Mouse (Mus musculus): ENCODE measurements at regions not wholly inside any gene's neighbourhood (a gene's known extent, or its start where the extent isn't known, plus 50 kb on each side); places are given as distances from the start of the nearest gene placed in this dataset.

- TF ChIP-seq CTCF (IDR thresholded peaks at IDR 0.05) (no peak), EP300 (IDR thresholded peaks at IDR 0.05) (no peak)
These were observed 164.2 kb upstream of the Cwc22 start for GRCm38 (mm10) chr2:78110335-78110734.

Data from lung, postnatal 0 days (tissue).